Mouse (Mus musculus): Measurements from ENCODE around the gene Mroh2a.

The Mroh2a gene

GRCm38 (mm10) chr1:88226670-88227379, at the start of gene Mroh2a:
Gene Mroh2a (plus strand): TSS chr1:88226986.
- DNase-seq (ENCODE audit: low read depth, low spot score), result no peak

GRCm38 (mm10) chr1:88179657-88180056, 47.1 kb upstream of the Mroh2a start:
- DNase-seq (ENCODE audit: low read depth, low spot score), result no peak

- DNase-seq (ENCODE audit: low read depth, low spot score), result no peak
Observed at GRCm38 (mm10) chr1:88186325-88186935, 40.4 kb upstream of the Mroh2a start.

GRCm38 (mm10) chr1:88192136-88192535, 34.6 kb upstream of the Mroh2a start:
- no peak for DNase-seq (ENCODE audit: low read depth, low spot score)

GRCm38 (mm10) chr1:88195687-88196086, 31.1 kb upstream of the Mroh2a start:
- no peak for DNase-seq (ENCODE audit: low read depth, low spot score)

GRCm38 (mm10) chr1:88197443-88197842, 29.3 kb upstream of the Mroh2a start:
- no peak for DNase-seq (ENCODE audit: low read depth, low spot score)

- no peak for DNase-seq (ENCODE audit: low read depth, low spot score)
Observed at GRCm38 (mm10) chr1:88199996-88200395, 26.8 kb upstream of the Mroh2a start.

- no peak for DNase-seq (ENCODE audit: low read depth, low spot score)
Observed at GRCm38 (mm10) chr1:88200456-88200855, 26.3 kb upstream of the Mroh2a start, which contains the start of gene Ugt1a2. Gene Ugt1a2 (plus strand): TSS chr1:88200601.

GRCm38 (mm10) chr1:88205294-88205922, 21.4 kb upstream of the Mroh2a start, which contains the start of gene Dnajb3:
Gene Dnajb3 (minus strand): TSS chr1:88205782.
- peak; percentile 82 for DNase-seq (ENCODE audit: low read depth, low spot score)

- no peak for DNase-seq (ENCODE audit: low read depth, low spot score)
Observed at GRCm38 (mm10) chr1:88206843-88207479, 19.8 kb upstream of the Mroh2a start.

GRCm38 (mm10) chr1:88211812-88212211, 15.0 kb upstream of the Mroh2a start, which contains the start of gene Ugt1a1:
Gene Ugt1a1 (plus strand): TSS chr1:88211959.
- DNase-seq (ENCODE audit: low read depth, low spot score), result no peak

GRCm38 (mm10) chr1:88212341-88213045, 14.3 kb upstream of the Mroh2a start:
- no peak for DNase-seq (ENCODE audit: low read depth, low spot score)

- no peak for DNase-seq (ENCODE audit: low read depth, low spot score)
Observed at GRCm38 (mm10) chr1:88213061-88213460, 13.7 kb upstream of the Mroh2a start.

- no peak for DNase-seq (ENCODE audit: low read depth, low spot score)
Observed at GRCm38 (mm10) chr1:88213766-88214461, 12.9 kb upstream of the Mroh2a start.

GRCm38 (mm10) chr1:88214462-88214952, 12.3 kb upstream of the Mroh2a start:
- no peak for DNase-seq (ENCODE audit: low read depth, low spot score)

- DNase-seq (ENCODE audit: low read depth, low spot score), result peak; percentile 14
Observed at GRCm38 (mm10) chr1:88215466-88216380, 11.1 kb upstream of the Mroh2a start.

- DNase-seq (ENCODE audit: low read depth, low spot score), result no peak
Observed at GRCm38 (mm10) chr1:88216551-88216950, 10.2 kb upstream of the Mroh2a start.

- DNase-seq (ENCODE audit: low read depth, low spot score), result peak; percentile 32
Observed at GRCm38 (mm10) chr1:88217144-88217543, 9.6 kb upstream of the Mroh2a start.

GRCm38 (mm10) chr1:88217576-88217975, 9.2 kb upstream of the Mroh2a start:
- DNase-seq (ENCODE audit: low read depth, low spot score), result no peak

GRCm38 (mm10) chr1:88218051-88218450, 8.7 kb upstream of the Mroh2a start:
- DNase-seq (ENCODE audit: low read depth, low spot score), result peak; percentile 32
